In genomic region chr6:143535265-143535664, GRCm38 (mm10) we compare ENCODE assay signal across 15 mouse cellular contexts.
DNase-seq lines count a peak whose midpoint lies in the region; ATAC-seq and TF ChIP-seq lines count a peak whose summit lies in the region.
"Had no signal": no experiment of that assay in that cellular context is flagged by ENCODE, and none has a peak within 500 bp of the region (broad histone marks: within the 10 kb centered on the region; RNA-seq: fewer than 3 reads in every experiment).

No protein-coding gene starts in this region.

- no peak for TF ChIP-seq CTCF in testis, adult 2 months (IDR thresholded peaks at IDR 0.05; ENCODE audit: control insufficient read depth, insufficient read depth, insufficient replicate concordance, low read depth, low read length)
- no peak for TF ChIP-seq CTCF in heart, adult 2 months (IDR thresholded peaks at IDR 0.05)

- H3K36me3 ChIP-seq in testis, adult 2 months (ENCODE audit: control insufficient read depth, insufficient read depth, low read length), result no peaks in the 10 kb centered on the region
- H3K36me3 ChIP-seq in limb, embryonic 15.5 days, result no peaks in the 10 kb centered on the region
- H3K36me3 ChIP-seq in heart, adult 2 months (ENCODE audit: control insufficient read depth, insufficient read depth, low read length), result no peaks in the 10 kb centered on the region
- H3K36me3 ChIP-seq: embryonic facial prominence, embryonic 15.5 days; midbrain, embryonic 15.5 days had no signal

- no peaks in the 10 kb centered on the region for H3K4me1 ChIP-seq in testis, adult 2 months (ENCODE audit: control insufficient read depth, insufficient read depth, low read length)
- peaks cover 24% of the 10 kb centered on the region; the same call in 1 of the 2 replicates for H3K4me1 ChIP-seq in limb, embryonic 15.5 days
- H3K4me1 ChIP-seq in heart, adult 2 months (ENCODE audit: control insufficient read depth, insufficient read depth, low read length), result no peaks in the 10 kb centered on the region

- ATAC-seq in limb, embryonic 15.5 days (ENCODE audit: insufficient number of reproducible peaks, low FRiP score, low TSS enrichment, low read depth), result 0 out of 2 replicates have a peak, but pooled peaks have one; percentile 15
- no peak for ATAC-seq in granulocyte monocyte progenitor cell, adult 5-6 weeks (replicated peaks; ENCODE audit: poor library complexity, severe bottlenecking)
- ATAC-seq: forebrain, embryonic 14.5 days; hindbrain, postnatal 0 days; midbrain, embryonic 15.5 days had no signal

- no peaks in the 10 kb centered on the region for H3K27me3 ChIP-seq in testis, adult 2 months (ENCODE audit: control insufficient read depth, insufficient read depth, low read length)
- no peaks in the 10 kb centered on the region for H3K27me3 ChIP-seq in limb, embryonic 15.5 days
- no peaks in the 10 kb centered on the region for H3K27me3 ChIP-seq in heart, adult 2 months (ENCODE audit: control insufficient read depth, insufficient read depth, low read length)
- H3K27me3 ChIP-seq: midbrain, embryonic 15.5 days had no signal

- no peak overlapping the region for H3K27ac ChIP-seq in testis, adult 2 months (ENCODE audit: control insufficient read depth, insufficient read depth, low read depth, low read length)
- H3K27ac ChIP-seq in limb, embryonic 15.5 days, result no peak overlapping the region
- no peak overlapping the region for H3K27ac ChIP-seq in heart, adult 2 months
- H3K27ac ChIP-seq: embryonic facial prominence, embryonic 15.5 days; hindbrain, postnatal 0 days; midbrain, embryonic 15.5 days had no signal

- no peaks in the 10 kb centered on the region for H3K79me2 ChIP-seq in heart, adult 2 months (replicated peaks; ENCODE audit: control insufficient read depth, insufficient read depth, low read length)

- no peak for TF ChIP-seq POLR2A in testis, adult 2 months (IDR thresholded peaks at IDR 0.05; ENCODE audit: control insufficient read depth, low read depth, low read length)
- TF ChIP-seq POLR2A in heart, adult 2 months (IDR thresholded peaks at IDR 0.05; ENCODE audit: insufficient read depth, low read depth, low read length), result no peak

- 51% methylated on average over 12 of the region's 12 CpGs for WGBS in limb, embryonic 15.5 days
- 68% methylated on average over 12 of the region's 12 CpGs for WGBS in heart, adult 2 months

- no peak overlapping the region for H3K4me2 ChIP-seq in limb, embryonic 15.5 days
- H3K4me2 ChIP-seq: embryonic facial prominence, embryonic 15.5 days; midbrain, embryonic 15.5 days had no signal

- DNase-seq in frontal cortex, postnatal 36 days (ENCODE audit: low spot score in 2 of 2), result peak; percentile 27 to 47
- DNase-seq in frontal cortex, postnatal 10 days (ENCODE audit: low spot score in 2 of 2), result no peak
- DNase-seq in testis, postnatal 10 days (ENCODE audit: low spot score), result no peak
- no peak for DNase-seq in adrenal gland, postnatal 25 days
- DNase-seq in heart, adult 2 months, result no peak
- DNase-seq: cerebellum, postnatal 25 days; gastrocnemius, postnatal 36 days; heart, postnatal 10 days had no signal

- no peak for TF ChIP-seq EP300 in heart, adult 2 months (IDR thresholded peaks at IDR 0.05; ENCODE audit: insufficient read depth, low read depth, low read length)

- intact Hi-C loops in heart, adult 2 months (cut with DNase I), result no loop called here

- H3K4me3 ChIP-seq in testis, adult 2 months (ENCODE audit: control insufficient read depth, low read depth, low read length), result 0 out of 2 replicates have a peak overlapping the region, but pooled peaks have one; percentile 11
- H3K4me3 ChIP-seq in limb, embryonic 15.5 days, result no peak overlapping the region
- H3K4me3 ChIP-seq in heart, adult 2 months, result no peak overlapping the region
- H3K4me3 ChIP-seq: embryonic facial prominence, embryonic 15.5 days; midbrain, embryonic 15.5 days had no signal

- H3K9me3 ChIP-seq in limb, embryonic 15.5 days, result no peaks in the 10 kb centered on the region
- H3K9me3 ChIP-seq: embryonic facial prominence, embryonic 15.5 days; midbrain, embryonic 15.5 days had no signal

- H3K9ac ChIP-seq in limb, embryonic 15.5 days, result no peak overlapping the region
- H3K9ac ChIP-seq in heart, adult 2 months (ENCODE audit: low read depth, low read length), result no peak overlapping the region
- H3K9ac ChIP-seq: embryonic facial prominence, embryonic 15.5 days; midbrain, embryonic 15.5 days had no signal

Comparison
In these comparisons a context has a peak if more than half of its experiments do, and no peak if none do; other contexts are left out.
1. DNase-seq: peak in frontal cortex, postnatal 36 days (2 of 2); none in frontal cortex, postnatal 10 days (0 of 2), testis, postnatal 10 days (single experiment), adrenal gland, postnatal 25 days (single experiment) and heart, adult 2 months (0 of 2).